Mouse (Mus musculus): ENCODE results near the gene Grk3. TPM values are rescaled to one million over a fixed set of nuclear protein-coding genes. Genes with fewer than 3 reads are reported as not detected.

Gene Grk3
- polyA plus RNA-seq, 1 experiment from 2014 or later, result 4.2 TPM

DNA sequence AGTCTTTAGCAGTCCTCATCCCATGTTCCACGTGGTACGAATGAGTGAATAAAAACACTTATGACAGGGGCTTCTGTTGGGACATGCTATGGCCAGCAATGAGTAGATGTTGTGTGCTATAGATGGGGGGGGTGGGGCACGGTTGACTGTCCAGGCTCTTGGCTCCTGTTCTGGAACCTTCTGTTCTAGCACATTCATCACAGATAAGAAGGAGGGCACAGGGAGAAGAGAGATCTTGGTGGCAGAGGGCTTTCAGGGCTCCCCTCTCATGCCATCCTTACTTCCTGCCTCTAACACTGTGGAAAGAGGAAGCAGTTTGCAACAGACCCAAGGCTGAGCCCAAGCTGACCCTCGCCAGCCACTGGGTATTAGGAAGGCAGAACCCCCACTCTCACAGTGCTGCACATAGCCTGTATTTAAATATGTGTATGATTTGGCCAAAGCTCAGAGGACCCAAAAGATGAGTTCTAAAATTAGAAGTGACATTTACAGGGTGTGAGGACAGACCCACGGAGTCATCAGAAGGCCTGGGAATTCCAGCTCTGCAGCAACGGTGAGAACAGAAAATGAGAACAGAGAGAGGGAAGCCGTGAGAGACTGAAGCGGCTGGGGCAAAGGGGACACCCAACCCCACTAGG, 6.3 kb downstream of the Grk3 start:
- DNase-seq (ENCODE audit: low spot score), result no peak

DNA sequence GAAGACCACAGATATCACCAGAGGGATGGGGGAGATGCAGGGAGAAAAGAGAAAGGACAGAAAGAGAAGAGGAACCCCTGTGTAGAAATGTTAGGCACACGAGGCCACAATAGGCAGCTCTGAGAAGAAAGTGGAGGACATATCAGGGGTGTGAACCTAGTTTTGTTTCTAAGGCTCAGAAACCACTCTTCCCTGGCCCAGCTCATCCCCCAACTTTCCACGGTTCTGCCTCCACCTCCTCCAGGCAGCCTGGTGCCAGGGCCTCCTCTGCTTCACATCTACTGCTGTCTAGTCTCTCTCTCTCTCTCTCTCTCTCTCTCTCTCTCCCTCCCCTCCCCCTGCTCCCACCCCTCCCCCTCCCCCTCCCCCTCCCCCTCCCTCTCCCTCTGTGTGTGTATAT, 7.1 kb downstream of the Grk3 start:
- no peak for DNase-seq (ENCODE audit: low spot score)

DNA sequence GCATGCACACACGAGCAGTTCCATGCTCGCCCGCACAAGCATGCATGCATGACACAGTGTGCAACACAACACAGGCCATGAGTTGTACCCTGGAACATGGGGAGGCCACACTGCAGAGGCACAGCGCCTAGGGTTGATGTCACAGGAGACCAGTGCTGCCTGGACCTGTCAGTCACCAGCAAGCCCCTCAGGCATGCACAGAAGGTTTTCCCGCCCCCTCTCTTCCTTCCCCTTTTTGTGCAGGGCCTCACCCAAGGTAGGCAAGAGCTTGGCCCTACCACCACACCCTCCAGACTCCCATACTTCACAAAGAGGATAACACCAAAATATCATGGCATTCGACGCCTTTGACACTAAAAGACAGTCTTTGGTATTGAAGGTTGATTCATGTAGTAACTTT, 8.6 kb downstream of the Grk3 start:
- DNase-seq (ENCODE audit: low spot score), result no peak

GRCm38 (mm10) chr5:113005941-113006391, 9.6 kb downstream of the Grk3 start:
- no peak for DNase-seq (ENCODE audit: low spot score)

DNA sequence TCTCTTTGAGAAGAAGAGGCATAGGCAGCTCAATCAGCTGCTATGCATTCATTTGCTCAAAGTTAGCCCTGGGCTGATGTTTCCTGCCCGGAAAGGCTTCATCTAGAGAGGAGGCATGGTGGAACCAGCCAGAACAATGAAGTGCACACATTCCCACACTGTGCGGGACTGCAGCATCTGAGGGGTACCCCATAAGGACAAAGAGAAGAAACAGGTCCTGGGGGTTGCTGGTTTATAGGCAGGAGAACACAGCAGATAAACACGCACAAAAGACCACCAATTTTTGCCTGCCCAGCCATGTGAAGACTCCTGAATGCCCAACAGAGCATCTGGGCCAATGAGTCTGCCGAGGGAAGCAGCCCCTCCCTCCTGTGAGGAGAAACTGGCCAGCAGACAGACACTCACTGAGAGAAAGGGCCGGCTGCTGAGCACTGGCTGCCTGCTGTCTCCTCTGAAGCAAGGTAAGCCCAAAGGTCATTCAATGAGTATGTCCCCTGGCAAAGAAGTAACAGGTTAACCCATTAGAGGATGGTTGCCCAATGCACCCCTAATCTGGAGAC, 12.7 kb downstream of the Grk3 start:
- no peak for DNase-seq (ENCODE audit: low spot score)

- DNase-seq (ENCODE audit: low spot score), result no peak
Observed at GRCm38 (mm10) chr5:112999227-112999626, 16.4 kb downstream of the Grk3 start.

DNA sequence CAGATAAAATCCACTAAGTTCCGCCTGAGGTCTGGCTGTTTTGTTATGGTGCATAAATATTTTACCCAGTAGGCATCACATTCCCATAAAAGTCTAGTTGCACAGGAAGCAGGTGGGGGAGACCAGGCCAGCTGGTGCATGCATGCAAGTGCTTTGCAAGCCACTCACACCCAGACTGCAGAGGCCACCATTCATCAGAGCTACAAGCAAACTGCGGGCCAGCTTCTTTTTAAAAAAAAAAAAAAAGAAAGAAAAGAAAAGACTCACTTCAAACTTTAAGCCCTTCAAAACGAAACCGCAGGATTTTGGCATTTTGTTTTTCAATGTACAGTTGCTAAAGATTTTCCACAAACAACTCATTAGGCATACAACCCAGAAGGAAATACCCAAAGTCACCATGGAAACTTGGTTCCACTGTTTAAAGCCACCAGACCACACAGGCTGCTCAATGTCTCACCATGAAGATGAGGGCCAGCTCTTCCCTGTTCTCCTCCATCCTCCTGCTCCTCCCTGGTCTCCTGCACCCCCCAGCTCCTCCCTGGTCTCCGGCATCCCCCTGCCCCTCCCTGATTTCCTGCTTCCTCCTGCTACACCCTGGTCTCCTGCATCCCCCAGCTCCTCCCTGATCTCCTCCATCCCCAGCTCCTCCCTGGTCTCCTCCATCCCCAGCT, 17.9 kb downstream of the Grk3 start:
- DNase-seq (ENCODE audit: low spot score), result no peak

DNA sequence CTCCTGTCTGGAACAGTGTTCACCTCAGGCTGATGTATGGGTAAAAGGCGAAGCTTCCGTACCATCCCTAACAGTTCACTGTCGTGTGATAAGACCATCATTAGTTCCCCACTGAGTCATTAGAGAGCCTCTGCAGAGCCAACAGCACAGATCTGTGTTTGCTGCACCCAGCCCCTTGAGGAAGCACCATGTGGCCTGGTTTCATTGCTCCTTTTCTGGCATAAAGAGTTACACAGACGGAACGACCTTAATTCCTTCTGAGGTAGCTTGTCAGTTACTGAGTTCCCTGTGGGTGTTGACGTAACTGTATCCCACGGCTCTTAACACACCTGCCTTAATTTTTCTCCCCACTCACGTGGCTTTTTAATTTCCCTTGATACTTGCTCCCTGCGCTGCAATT, 24.3 kb downstream of the Grk3 start:
- DNase-seq (ENCODE audit: low spot score), result no peak

DNA sequence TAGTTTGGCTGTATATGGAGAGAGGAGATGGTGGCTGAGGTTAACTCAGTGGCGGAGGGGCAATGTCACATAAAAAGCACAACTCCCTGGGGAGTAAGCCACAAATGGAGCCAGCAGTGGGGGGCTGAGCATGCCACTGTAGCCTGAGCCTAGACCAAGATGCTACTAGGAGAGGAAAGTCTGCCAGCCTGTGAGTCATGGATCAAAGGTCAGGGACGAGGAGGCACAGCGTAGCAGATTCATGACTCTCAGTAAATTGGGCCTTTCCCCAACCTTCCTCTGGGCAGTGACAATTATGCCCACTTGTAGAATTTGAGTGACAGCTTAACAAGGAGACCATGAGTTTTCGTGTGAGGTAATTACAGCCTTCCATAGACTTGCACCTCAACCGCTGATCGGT, 33.7 kb downstream of the Grk3 start:
- no peak for DNase-seq (ENCODE audit: low spot score)

- DNase-seq (ENCODE audit: low spot score), result no peak
Observed at GRCm38 (mm10) chr5:112979710-112980109, 35.9 kb downstream of the Grk3 start.

DNA sequence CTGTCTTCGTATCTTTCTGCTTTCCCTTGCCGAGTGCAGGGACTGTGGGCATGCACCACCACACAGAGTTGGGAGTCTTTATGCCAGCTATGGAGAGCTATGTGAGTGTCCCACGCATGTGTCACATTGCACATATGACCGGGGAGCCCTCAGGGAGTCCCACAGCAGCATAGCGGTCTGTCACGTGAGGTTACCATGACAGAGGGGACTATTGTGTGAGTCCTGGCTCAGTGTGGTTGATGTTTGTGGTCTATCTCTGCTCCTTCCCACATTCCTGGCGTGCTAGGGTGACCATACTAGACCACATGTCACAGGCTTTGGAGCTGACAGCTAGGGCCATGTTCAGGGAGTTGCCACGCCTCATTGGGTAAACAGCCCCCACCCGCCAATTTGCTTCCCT, 36.4 kb downstream of the Grk3 start:
- no peak for DNase-seq (ENCODE audit: low spot score)

DNA sequence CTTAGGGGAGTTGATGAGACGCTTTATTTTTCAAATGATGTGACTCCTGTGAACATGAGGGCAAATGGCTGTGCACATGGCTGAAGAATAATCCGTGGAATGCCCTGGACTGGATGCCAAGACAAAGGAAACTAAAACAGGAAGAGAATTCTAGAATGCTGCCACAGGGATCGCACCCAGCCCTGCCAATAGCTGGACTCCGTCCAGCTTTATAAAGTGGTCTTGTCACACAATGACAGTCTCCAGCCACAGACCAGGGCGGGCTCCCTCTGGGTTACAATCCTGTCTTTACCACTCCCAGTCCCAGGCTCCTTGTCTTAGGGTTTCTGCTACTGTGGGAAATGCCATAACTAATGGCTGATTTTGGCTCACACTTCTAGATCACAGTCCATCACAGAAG, 38.5 kb downstream of the Grk3 start:
- DNase-seq (ENCODE audit: low spot score), result no peak

DNA sequence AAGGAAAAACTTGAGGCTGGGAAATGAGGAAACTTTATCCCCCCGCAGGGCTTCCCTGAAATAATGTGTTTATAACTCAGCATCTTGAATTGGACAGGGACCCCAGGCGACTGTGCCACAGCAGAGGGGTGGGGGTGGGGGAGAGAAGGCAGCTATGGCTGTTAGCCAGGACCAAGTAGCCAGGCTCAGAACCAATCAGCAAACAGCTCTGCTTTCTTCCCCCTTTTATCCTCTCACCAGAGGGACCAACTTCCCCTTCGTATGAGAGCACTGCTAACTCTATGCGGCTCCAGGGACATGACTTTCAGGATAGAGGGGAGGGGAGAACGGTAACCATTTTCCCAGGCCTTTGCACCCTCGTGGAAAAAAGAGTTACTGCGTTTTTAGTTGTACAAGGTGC, 42.0 kb downstream of the Grk3 start:
- no peak for DNase-seq (ENCODE audit: low spot score)

GRCm38 (mm10) chr5:112972297-112972696, 43.3 kb downstream of the Grk3 start:
- DNase-seq (ENCODE audit: low spot score), result no peak

- DNase-seq (ENCODE audit: low spot score), result no peak
Observed at GRCm38 (mm10) chr5:112963495-112963894, 52.1 kb downstream of the Grk3 start.

GRCm38 (mm10) chr5:112962166-112962565, 53.4 kb downstream of the Grk3 start:
- no peak for DNase-seq (ENCODE audit: low spot score)

GRCm38 (mm10) chr5:112960911-112961310, 54.7 kb downstream of the Grk3 start:
- DNase-seq (ENCODE audit: low spot score), result no peak

GRCm38 (mm10) chr5:112958293-112958692, 57.3 kb downstream of the Grk3 start:
- DNase-seq (ENCODE audit: low spot score), result no peak

DNA sequence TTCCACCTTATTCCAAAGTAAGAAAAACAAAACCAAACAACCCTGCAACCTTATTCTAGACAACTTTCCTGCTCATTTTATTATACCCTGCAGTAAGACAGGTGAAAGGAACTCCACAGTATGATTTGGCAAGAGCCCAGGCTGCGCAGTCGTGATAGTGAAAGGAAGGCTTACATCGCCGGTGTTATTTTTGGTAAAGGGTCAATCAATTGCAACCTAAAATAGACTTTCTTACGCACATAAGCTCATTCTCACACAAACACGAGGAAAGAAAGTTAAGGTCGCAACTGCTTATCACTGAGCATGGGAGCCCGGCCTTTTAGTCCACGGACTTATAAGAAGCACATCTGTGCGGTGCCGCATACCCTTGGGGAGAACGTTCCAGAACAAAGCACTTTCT, 58.8 kb downstream of the Grk3 start:
- no peak for DNase-seq (ENCODE audit: low spot score)

- no peak for DNase-seq (ENCODE audit: low spot score)
Observed at GRCm38 (mm10) chr5:112956368-112956767, 59.2 kb downstream of the Grk3 start.

GRCm38 (mm10) chr5:112950847-112951246, 64.7 kb downstream of the Grk3 start:
- DNase-seq (ENCODE audit: low spot score), result no peak

DNA sequence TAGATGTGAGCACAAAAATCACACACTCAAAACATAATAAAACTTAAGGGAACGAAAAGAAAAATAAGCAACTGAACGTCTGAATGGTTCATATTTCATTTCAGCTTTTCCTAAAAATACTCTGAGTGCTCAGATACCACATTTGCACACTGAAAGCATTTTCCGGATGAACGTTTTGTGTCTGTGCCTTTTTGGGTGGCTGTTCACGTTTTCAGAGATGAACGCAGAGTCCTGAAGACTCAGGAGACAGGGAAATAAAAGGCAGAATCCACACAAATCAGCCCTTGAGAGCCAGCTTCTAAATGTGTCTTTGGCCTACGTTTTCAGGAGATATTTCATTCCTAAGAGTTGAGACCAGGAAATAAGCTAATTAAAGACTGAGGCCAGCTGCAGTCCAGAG, 69.7 kb downstream of the Grk3 start:
- DNase-seq (ENCODE audit: low spot score), result no peak

DNA sequence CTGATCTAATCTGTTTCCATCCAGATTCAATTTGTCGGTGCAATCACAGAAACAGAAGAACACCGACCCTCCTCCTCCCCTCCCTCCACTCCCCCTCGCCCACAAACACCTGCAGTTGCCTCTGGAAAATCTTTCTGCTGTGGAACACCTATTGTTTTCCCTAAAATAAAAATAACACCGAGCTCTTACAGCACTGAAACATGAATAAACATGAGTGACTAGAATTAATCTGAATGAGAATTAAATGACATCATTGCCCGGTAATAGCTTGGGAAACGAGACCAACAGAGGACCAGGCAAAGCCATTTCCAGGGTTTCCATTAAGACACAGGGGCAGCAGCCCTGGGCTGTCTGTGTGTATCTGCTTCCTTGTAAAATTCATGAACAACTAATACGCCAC, 73.3 kb downstream of the Grk3 start:
- no peak for DNase-seq (ENCODE audit: low spot score)

All from thymus, postnatal 0 days (tissue).